In genomic region chr6:131359543-131359942, GRCm38 (mm10) we compare ENCODE assay signal across 24 mouse cellular contexts. TPM values are rescaled to one million over a fixed set of nuclear protein-coding genes. Genes with fewer than 3 reads are reported as not detected.
"Had no signal": no experiment of that assay in that cellular context is flagged by ENCODE, and none has a peak within 500 bp of the region (broad histone marks: within the 10 kb centered on the region; RNA-seq: fewer than 3 reads in every experiment).

No protein-coding gene starts in this region.

- H3K4me3 ChIP-seq: intestine, embryonic 15.5 days; layer of hippocampus, adult 2 months; limb, embryonic 10.5 days; limb, embryonic 13.5 days; lung, embryonic 15.5 days; midbrain, embryonic 10.5 days; midbrain, embryonic 13.5 days; myocyte; neural tube, embryonic 13.5 days had no signal

- H3K9me3 ChIP-seq: intestine, embryonic 15.5 days; limb, embryonic 10.5 days; limb, embryonic 13.5 days; lung, embryonic 15.5 days; midbrain, embryonic 10.5 days; midbrain, embryonic 13.5 days; neural tube, embryonic 13.5 days had no signal

- DNase-seq: kidney, adult 11 months; kidney, adult 9 months; kidney, postnatal 14 days; layer of hippocampus, adult 9-11 months; lung, adult 18-20 months; lung, postnatal 14 days; lung, postnatal 4 days; retina, postnatal 1 day; right cerebral cortex, postnatal 25 days; spleen, adult 18-20 months; thymus, adult 2 months; thymus, postnatal 14 days; thymus, postnatal 4 days had no signal

- H3K9ac ChIP-seq: intestine, embryonic 15.5 days; limb, embryonic 13.5 days; lung, embryonic 15.5 days; midbrain, embryonic 13.5 days; neural tube, embryonic 13.5 days had no signal

- ATAC-seq: intestine, embryonic 15.5 days; midbrain, embryonic 13.5 days; midbrain, embryonic 16.5 days had no signal

- H3K4me2 ChIP-seq: intestine, embryonic 15.5 days; limb, embryonic 13.5 days; lung, embryonic 15.5 days; midbrain, embryonic 13.5 days; neural tube, embryonic 13.5 days had no signal

- H3K27ac ChIP-seq: intestine, embryonic 15.5 days; layer of hippocampus, adult 2 months; limb, embryonic 10.5 days; limb, embryonic 13.5 days; lung, embryonic 15.5 days; midbrain, embryonic 10.5 days; midbrain, embryonic 13.5 days; neural tube, embryonic 13.5 days had no signal

- H3K4me1 ChIP-seq: intestine, embryonic 15.5 days; limb, embryonic 10.5 days; lung, embryonic 15.5 days; midbrain, embryonic 10.5 days; midbrain, embryonic 13.5 days; neural tube, embryonic 13.5 days had no signal

- H3K27me3 ChIP-seq: intestine, embryonic 15.5 days; limb, embryonic 13.5 days; lung, embryonic 15.5 days; midbrain, embryonic 13.5 days; neural tube, embryonic 13.5 days had no signal

RNA-seq across cellular contexts. Expression of gene Styk1, which starts 6.1 kb away (rescaled TPM):
- total RNA-seq: liver, adult 2 months had no signal
- polyA plus RNA-seq: liver, adult 2 months had no signal
